Mouse (Mus musculus) megakaryocyte, embryonic 14.5 days (primary cell): ENCODE measurements around the gene Cabp2.

Experiments
- FLI1 ChIP-seq: IDR thresholded peaks from 2 replicates; pipeline ENCODE4 v1.6.1; 2012; ENCODE audit warnings: low read length, inconsistent platforms, mixed read lengths
- GATA1 ChIP-seq: IDR thresholded peaks from 3 replicates; pipeline ENCODE4 v1.6.1; 2012; ENCODE audit warnings: mixed read lengths, low read length, inconsistent platforms, borderline replicate concordance

- no peak for TF ChIP-seq GATA1
- no peak for TF ChIP-seq FLI1
These were observed 17.7 kb downstream of the Cabp2 start for GRCm38 (mm10) chr19:4099056-4099455.
